23 mouse cellular contexts compared by ENCODE assay signal in the genomic region with DNA sequence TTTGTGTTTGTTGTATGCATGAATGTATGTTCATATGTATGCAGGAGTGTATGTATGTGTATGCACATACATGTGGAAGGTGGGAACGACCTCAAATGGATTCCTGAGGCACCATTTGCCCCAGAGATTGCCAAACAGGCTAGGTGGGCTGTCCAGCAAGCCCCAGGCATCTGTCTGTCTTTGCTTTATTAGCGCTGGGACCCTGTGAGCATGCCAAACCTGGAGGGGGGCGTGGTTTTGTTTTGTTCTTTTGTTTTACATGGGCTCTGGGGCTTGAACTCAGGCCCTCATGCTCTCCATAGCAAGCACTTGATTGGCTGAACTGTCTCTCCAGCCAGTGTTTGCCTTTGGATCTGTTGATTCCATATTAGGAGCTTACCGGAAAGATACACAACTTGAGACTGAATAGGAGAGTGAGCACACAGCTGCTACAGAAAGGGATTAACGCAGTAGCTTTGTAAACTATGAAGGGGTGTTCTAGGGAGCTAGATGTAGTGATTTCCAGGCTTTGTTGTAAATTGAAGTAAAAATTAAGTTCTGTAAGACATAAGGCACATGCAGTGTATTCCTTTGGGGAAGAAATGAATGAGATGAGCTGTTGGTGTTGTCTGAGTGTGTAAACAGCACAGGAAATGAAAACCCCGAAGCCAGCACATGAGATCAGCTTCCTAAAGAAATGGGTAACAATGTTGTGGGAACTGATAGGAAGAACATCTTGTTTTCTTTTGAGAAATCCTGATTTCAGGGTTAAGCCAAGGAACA. TPM values are rescaled to one million over a fixed set of nuclear protein-coding genes. Genes with fewer than 3 reads are reported as not detected.
DNase-seq lines count a peak whose midpoint lies in the region; ATAC-seq and TF ChIP-seq lines count a peak whose summit lies in the region.
"Had no signal": no experiment of that assay in that cellular context is flagged by ENCODE, and none has a peak within 500 bp of the region (broad histone marks: within the 10 kb centered on the region; RNA-seq: fewer than 3 reads in every experiment).

No protein-coding gene starts in this region.

- peak; percentile 43 for ATAC-seq in lung, postnatal 0 days
- ATAC-seq in stomach, embryonic 15.5 days (ENCODE audit: insufficient read depth, low FRiP score, low read depth), result no peak
- ATAC-seq: activated CD4-positive, CD25-positive, alpha-beta regulatory T cell, adult 4 months had no signal

- H3K27ac ChIP-seq in lung, postnatal 0 days (ENCODE audit: low read length), result peak overlapping the region; percentile 55
- peak overlapping the region; percentile 22; the same call in 1 of the 2 replicates for H3K27ac ChIP-seq in stomach, embryonic 15.5 days
- H3K27ac ChIP-seq: hindbrain, embryonic 14.5 days; limb, embryonic 15.5 days had no signal

- no peak overlapping the region for H3K4me3 ChIP-seq in lung, postnatal 0 days (ENCODE audit: low read depth, low read length)
- no peak overlapping the region for H3K4me3 ChIP-seq in stomach, embryonic 15.5 days (replicated peaks)
- H3K4me3 ChIP-seq: limb, embryonic 15.5 days; megakaryocyte, embryonic 14.5 days had no signal

- peaks cover 25% of the 10 kb centered on the region for H3K36me3 ChIP-seq in lung, postnatal 0 days (ENCODE audit: insufficient read depth, low read length)
- H3K36me3 ChIP-seq in stomach, embryonic 15.5 days, result peaks cover 22% of the 10 kb centered on the region

- H3K4me1 ChIP-seq in lung, postnatal 0 days (ENCODE audit: insufficient read depth, low read depth, low read length), result peaks cover 13% of the 10 kb centered on the region; the same call in 1 of the 2 replicates
- H3K4me1 ChIP-seq in stomach, embryonic 15.5 days, result no peaks in the 10 kb centered on the region

- no peaks in the 10 kb centered on the region for H3K27me3 ChIP-seq in lung, postnatal 0 days (replicated peaks; ENCODE audit: insufficient read depth, low read length)
- H3K27me3 ChIP-seq in stomach, embryonic 15.5 days (replicated peaks), result no peaks in the 10 kb centered on the region
- H3K27me3 ChIP-seq: limb, embryonic 15.5 days; megakaryocyte, embryonic 14.5 days had no signal

- 51% methylated on average over 6 of the region's 6 CpGs for WGBS in lung, postnatal 0 days
- 66% methylated on average over 6 of the region's 6 CpGs for WGBS in stomach, embryonic 15.5 days

- H3K9ac ChIP-seq in lung, postnatal 0 days (replicated peaks; ENCODE audit: low read depth), result no peak overlapping the region
- no peak overlapping the region for H3K9ac ChIP-seq in stomach, embryonic 15.5 days
- H3K9ac ChIP-seq: hindbrain, embryonic 14.5 days; limb, embryonic 15.5 days had no signal

- TF ChIP-seq CTCF in lung, postnatal 0 days (IDR thresholded peaks at IDR 0.05), result no peak

- TF ChIP-seq EP300 in lung, postnatal 0 days (IDR thresholded peaks at IDR 0.05), result peak; percentile 60

- DNase-seq in heart, adult 11 months, result peak; percentile 88
- no peak for DNase-seq in heart, adult 18-20 months
- peak; percentile 69 for DNase-seq in lung, postnatal 0 days (ENCODE audit: low spot score)
- no peak for DNase-seq in lung, postnatal 10 days
- DNase-seq in induced T-regulatory cell, adult 2 months (ENCODE audit: low read depth), result peak; percentile 28
- no peak for DNase-seq in frontal cortex, adult 2 months (ENCODE audit: extremely low spot score in 1 of 2, low spot score in 1 of 2)
- DNase-seq: adrenal gland, postnatal 36 days; cerebellum, adult 9-10 months; heart, postnatal 14 days; kidney, adult 2 months; kidney, postnatal 36 days had no signal

- no peak overlapping the region for H3K4me2 ChIP-seq in lung, postnatal 0 days (replicated peaks; ENCODE audit: low read depth, low read length)
- no peak overlapping the region for H3K4me2 ChIP-seq in stomach, embryonic 15.5 days
- H3K4me2 ChIP-seq: heart, embryonic 11.5 days; hindbrain, embryonic 14.5 days; limb, embryonic 15.5 days had no signal

- no peaks in the 10 kb centered on the region for H3K9me3 ChIP-seq in lung, postnatal 0 days (ENCODE audit: low read length)
- H3K9me3 ChIP-seq in stomach, embryonic 15.5 days, result no peaks in the 10 kb centered on the region
- H3K9me3 ChIP-seq: limb, embryonic 15.5 days had no signal

RNA-seq across cellular contexts. Expression of a gene that starts 7.8 kb away (rescaled TPM):
- 10 to 100 TPM; 48.1 to 56.9 TPM for total RNA-seq in heart, adult 18-20 months (2021)
- 138 and 159 TPM in 2 replicates for polyA plus RNA-seq in lung, postnatal 0 days (2015; fragmentation: Nextera tagmentation; extraction: Ambion mirVana)
- polyA plus RNA-seq in stomach, embryonic 15.5 days (2015; fragmentation: Nextera tagmentation; extraction: Ambion mirVana), result 70.1 and 77.4 TPM in 2 replicates
- 19.4 and 22.7 TPM in 2 replicates for polyA plus RNA-seq in frontal cortex, adult 2 months (2012; rRNA removed)

RNA-seq across cellular contexts. Expression of a gene that starts 22.3 kb away (rescaled TPM):
- 1 to 10 TPM in 1 of 2 experiments, not detected in 1; 2.7 TPM for total RNA-seq in heart, adult 18-20 months (2021)
- 0.05 and 0.12 TPM in 2 replicates for polyA plus RNA-seq in lung, postnatal 0 days (2015; fragmentation: Nextera tagmentation; extraction: Ambion mirVana)
- 0.06 TPM in 1 of 2 replicates, not detected in the other for polyA plus RNA-seq in stomach, embryonic 15.5 days (2015; fragmentation: Nextera tagmentation; extraction: Ambion mirVana)
- not detected in 2 replicates for polyA plus RNA-seq in frontal cortex, adult 2 months (2012; rRNA removed)
- total RNA-seq: adrenal gland, postnatal 36 days; gastrocnemius, adult 8-10 months; heart, postnatal 14 days; layer of hippocampus, postnatal 10 days; left cerebral cortex, postnatal 10 days had no signal
- polyA plus RNA-seq: activated CD4-positive, CD25-positive, alpha-beta regulatory T cell, adult 4 months; C2C12; heart, embryonic 11.5 days; hindbrain, embryonic 14.5 days; liver, embryonic 16.5 days; urinary bladder, adult 2 months had no signal

Comparison
In these comparisons a context has a peak if more than half of its experiments do, and no peak if none do; other contexts are left out.
1. DNase-seq: peak in heart, adult 11 months (single experiment), lung, postnatal 0 days (single experiment) and induced T-regulatory cell, adult 2 months (single experiment); none in heart, adult 18-20 months (0 of 2), lung, postnatal 10 days (single experiment) and frontal cortex, adult 2 months (0 of 2).